Mouse (Mus musculus) G1E (cell line): ENCODE data around the gene Dgkz. TPM values are rescaled to one million over a fixed set of nuclear protein-coding genes. Genes with fewer than 3 reads are reported as not detected.

ENCODE experiments used
- ATAC-seq: 2 replicates; pipeline ENCODE4 v1.8.0; 2016; ENCODE audit warnings: mild to moderate bottlenecking; ENCODE audit not compliant: insufficient number of reproducible peaks, poor library complexity, low FRiP score, severe bottlenecking; ENCODE audit errors: extremely low read depth
- DNase-seq: peaks from one replicate; pipeline ENCODE4 v3.0.0; 2012; ENCODE audit warnings: low spot score
- H3K27me3 ChIP-seq: 2 replicates; pipeline ENCODE4 v1.6.1; 2012; ENCODE audit warnings: mild to moderate bottlenecking, low read length, inconsistent platforms; ENCODE audit not compliant: insufficient read depth
- H3K36me3 ChIP-seq: replicated peaks from 2 replicates; pipeline ENCODE3; 2012; ENCODE audit warnings: mild to moderate bottlenecking, inconsistent platforms
- H3K4me1 ChIP-seq: 2 replicates; pipeline ENCODE4 v1.6.1; 2012; ENCODE audit warnings: low read depth, low read length, inconsistent platforms, mixed read lengths; ENCODE audit not compliant: insufficient read depth
- H3K4me3 ChIP-seq: 2 replicates; pipeline ENCODE4 v1.5.1; 2012; ENCODE audit warnings: low read depth, mild to moderate bottlenecking, inconsistent platforms, low read length, moderate library complexity, mixed read lengths
- H3K9me3 ChIP-seq: replicated peaks from 2 replicates; pipeline ENCODE4 v1.6.1; 2012; ENCODE audit warnings: inconsistent platforms
- CTCF ChIP-seq: IDR thresholded peaks from 2 replicates; pipeline ENCODE4 v1.5.1; 2012; ENCODE audit warnings: low read depth, low read length, inconsistent platforms, mixed read lengths
- GATA1 ChIP-seq: IDR thresholded peaks from 2 replicates; pipeline ENCODE4 v1.6.1; 2012; ENCODE audit warnings: borderline replicate concordance, low read length, inconsistent platforms, mixed read lengths
- GATA2 ChIP-seq: IDR thresholded peaks from 2 replicates; pipeline ENCODE4 v1.6.1; 2012; ENCODE audit warnings: low read depth, low read length, inconsistent platforms, borderline replicate concordance
- POLR2AphosphoS5 ChIP-seq: IDR thresholded peaks from 2 replicates; pipeline ENCODE4 v1.6.1; 2012; ENCODE audit warnings: low read depth, low read length, inconsistent platforms; ENCODE audit not compliant: insufficient replicate concordance
- TAL1 ChIP-seq: conservative IDR thresholded peaks from 2 replicates; pipeline ENCODE4 v1.6.1; 2012; ENCODE audit warnings: low read depth, low read length, inconsistent platforms, mixed read lengths
- polyA plus RNA-seq: library from polyadenylated mRNA; stranded (reverse); fragments of >175 nt; gene quantifications from 2 replicates; pipeline ENCODE4 v1.2.3, GENCODE M21; 2012
- total RNA-seq, 2 experiments: library from RNA; stranded (forward) in 1 of 2; stranded (reverse) in 1 of 2; fragments of 200-1000 nt in 1 of 2; fragments of >200 nt in 1 of 2; fragmentation: Nextera tagmentation in 1 of 2; gene quantifications; 2 replicates each; pipeline ENCODE4 v1.2.3; 2014 to 2017

The Dgkz gene
- total and polyA plus RNA-seq, 3 experiments = 115 to 416 (median 290) TPM

- peaks cover 61% of the 10 kb centered on the region for H3K36me3 ChIP-seq
- no peaks in the 10 kb centered on the region for H3K9me3 ChIP-seq
- no peak for DNase-seq
- TF ChIP-seq POLR2AphosphoS5 (no peak), GATA2 (no peak), GATA1 (no peak), TAL1 (no peak), CTCF (no peak)
- H3K27me3 ChIP-seq = peaks cover 26% of the 10 kb centered on the region; the same call in 1 of the 2 replicates
- no peak for ATAC-seq
- H3K4me3 ChIP-seq = peak overlapping the region; percentile 58; the same call in 1 of the 2 replicates
- peaks cover 84% of the 10 kb centered on the region for H3K4me1 ChIP-seq
Measured at GRCm38 (mm10) chr2:91931328-91932159, 44.1 kb downstream of the Dgkz start.

- Histone ChIP-seq H3K4me3 (no peak overlapping the region; the same call in 1 of the 2 replicates), H3K4me1 (peaks cover 77% of the 10 kb centered on the region), H3K9me3 (no peaks in the 10 kb centered on the region), H3K36me3 (peaks cover 53% of the 10 kb centered on the region), H3K27me3 (peaks cover 32% of the 10 kb centered on the region; the same call in 1 of the 2 replicates)
- no peak for DNase-seq
- TF ChIP-seq CTCF (no peak), GATA2 (no peak), GATA1 (no peak), TAL1 (no peak), POLR2AphosphoS5 (no peak)
- ATAC-seq = no peak
Measured at GRCm38 (mm10) chr2:91930761-91931291, 44.8 kb downstream of the Dgkz start.

GRCm38 (mm10) chr2:91929936-91930335, 45.7 kb downstream of the Dgkz start:
- no peak overlapping the region for H3K4me3 ChIP-seq
- no peaks in the 10 kb centered on the region for H3K9me3 ChIP-seq
- DNase-seq = peak; percentile 45
- H3K27me3 ChIP-seq = peaks cover 40% of the 10 kb centered on the region
- ATAC-seq = no peak
- TF ChIP-seq CTCF (no peak), GATA2 (no peak), POLR2AphosphoS5 (no peak), GATA1 (no peak), TAL1 (no peak)
- peaks cover 70% of the 10 kb centered on the region for H3K4me1 ChIP-seq
- peaks cover 45% of the 10 kb centered on the region for H3K36me3 ChIP-seq

- TF ChIP-seq GATA1 (no peak), POLR2AphosphoS5 (no peak), GATA2 (no peak), TAL1 (no peak), CTCF (no peak)
- Histone ChIP-seq H3K4me1 (peaks cover 66% of the 10 kb centered on the region), H3K36me3 (peaks cover 40% of the 10 kb centered on the region), H3K27me3 (peaks cover 40% of the 10 kb centered on the region), H3K9me3 (no peaks in the 10 kb centered on the region), H3K4me3 (no peak overlapping the region)
- DNase-seq (no peak), ATAC-seq (no peak)
Measured at GRCm38 (mm10) chr2:91929455-91929854, 46.2 kb downstream of the Dgkz start.

- Histone ChIP-seq H3K4me3 (no peak overlapping the region), H3K27me3 (peaks cover 43% of the 10 kb centered on the region), H3K36me3 (peaks cover 33% of the 10 kb centered on the region), H3K9me3 (peaks cover 3% of the 10 kb centered on the region), H3K4me1 (peaks cover 58% of the 10 kb centered on the region)
- ATAC-seq (no peak), DNase-seq (peak; percentile 2)
- TF ChIP-seq GATA1 (no peak), CTCF (no peak)
Measured at GRCm38 (mm10) chr2:91928534-91929350, 46.9 kb downstream of the Dgkz start.
